Mouse (Mus musculus) hindlimb bud, embryonic 11.5 days (tissue): ENCODE measurements around the gene Lhfpl3.

Experiments
- DNase-seq: peaks from one replicate; pipeline ENCODE4 v3.0.0-alpha.2; 2012; ENCODE audit warnings: low read depth, low spot score; ENCODE audit errors: extremely low spot score

Lhfpl3 gene

DNA sequence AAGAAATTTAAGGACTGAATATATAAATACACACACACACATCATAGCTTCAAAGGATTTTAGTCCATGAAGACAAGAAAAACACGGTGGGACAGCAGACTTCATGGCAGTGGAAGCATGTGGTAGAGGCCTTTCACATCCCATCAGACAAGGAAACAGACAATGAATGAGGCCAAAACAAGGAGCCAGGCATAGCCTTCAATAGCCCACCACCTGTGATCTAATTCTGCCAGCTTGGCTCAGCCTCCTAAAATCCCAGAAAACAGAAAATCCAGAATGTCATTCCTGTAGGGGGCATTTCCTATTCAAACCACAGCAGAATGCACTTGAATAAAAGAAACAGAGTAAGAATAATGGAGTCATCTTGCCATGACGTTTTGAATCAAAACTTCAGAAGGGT lies 381.0 kb downstream of the Lhfpl3 start:
- DNase-seq: no peak

DNA sequence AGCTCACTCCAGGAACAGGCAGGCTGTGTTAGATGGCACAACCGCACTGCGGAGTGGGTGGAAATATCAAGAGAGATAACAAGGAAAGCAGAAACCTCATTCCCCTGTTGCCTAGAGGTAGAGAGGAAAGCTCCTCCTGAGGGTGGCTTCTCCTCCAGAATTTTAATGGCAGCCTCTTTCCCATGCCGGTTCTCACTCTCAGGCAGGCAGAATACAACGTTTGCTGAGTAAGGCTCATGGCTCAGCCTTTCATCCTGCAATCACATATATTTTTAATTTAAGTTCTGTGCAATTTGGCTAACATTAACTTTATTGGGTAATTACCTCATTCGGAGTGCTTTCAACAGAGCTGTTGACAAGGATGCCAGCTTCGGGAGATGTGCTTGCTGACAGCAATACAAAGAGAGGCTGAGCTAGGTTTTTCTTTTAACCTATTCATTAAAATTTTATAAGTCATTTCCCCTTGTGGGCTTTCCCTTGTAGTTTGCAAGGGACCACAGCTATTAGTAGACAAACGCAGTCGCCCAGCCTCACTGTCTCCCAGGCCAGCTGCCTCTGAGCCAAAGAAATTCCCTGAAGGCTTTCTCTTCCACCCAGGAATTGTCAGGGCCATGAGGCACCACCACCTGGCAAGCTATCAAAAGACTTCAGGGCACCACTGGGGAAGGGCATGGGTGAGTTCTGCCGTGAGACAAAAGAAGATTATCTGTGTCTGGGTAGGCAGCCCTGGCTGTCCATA lies 394.5 kb downstream of the Lhfpl3 start:
- no peak for DNase-seq

DNA sequence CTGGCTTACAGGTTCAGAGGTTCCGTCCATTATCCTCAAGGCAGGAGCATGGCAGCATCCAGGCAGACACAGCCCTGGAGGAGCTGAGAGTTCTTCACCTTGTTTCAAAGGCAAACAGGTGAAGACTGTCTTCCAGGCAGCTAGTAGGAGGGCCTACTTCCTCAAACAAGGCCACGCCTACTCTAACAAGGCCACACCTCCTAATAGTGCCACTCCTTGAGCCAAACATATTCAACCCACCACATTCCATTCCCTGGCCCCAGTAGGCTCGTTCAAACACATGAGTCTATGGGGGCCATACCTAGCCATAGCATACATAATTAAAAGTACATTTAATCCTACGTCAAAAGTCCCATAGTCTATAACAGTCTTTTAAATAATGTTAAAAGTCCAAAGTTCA lies 407.4 kb downstream of the Lhfpl3 start:
- DNase-seq: no peak

DNA sequence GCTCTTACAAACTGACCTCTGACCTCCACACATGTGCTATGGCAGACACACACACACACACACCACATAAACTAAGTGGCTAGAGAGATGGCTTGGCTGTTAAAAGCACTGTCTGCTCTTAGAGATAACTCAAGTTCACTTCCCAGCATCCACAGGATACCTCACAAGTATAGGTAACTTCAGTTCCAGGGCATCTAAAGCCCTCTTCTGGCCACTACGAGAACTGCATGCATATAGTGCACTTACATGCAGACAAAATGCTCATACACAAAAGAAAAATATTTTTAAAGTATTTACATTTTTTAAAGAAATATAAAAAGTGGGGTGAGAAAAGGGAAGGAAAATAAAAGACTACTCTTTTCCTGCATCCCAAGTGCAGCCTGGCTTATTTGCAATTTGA lies 408.6 kb downstream of the Lhfpl3 start:
- no peak for DNase-seq

DNA sequence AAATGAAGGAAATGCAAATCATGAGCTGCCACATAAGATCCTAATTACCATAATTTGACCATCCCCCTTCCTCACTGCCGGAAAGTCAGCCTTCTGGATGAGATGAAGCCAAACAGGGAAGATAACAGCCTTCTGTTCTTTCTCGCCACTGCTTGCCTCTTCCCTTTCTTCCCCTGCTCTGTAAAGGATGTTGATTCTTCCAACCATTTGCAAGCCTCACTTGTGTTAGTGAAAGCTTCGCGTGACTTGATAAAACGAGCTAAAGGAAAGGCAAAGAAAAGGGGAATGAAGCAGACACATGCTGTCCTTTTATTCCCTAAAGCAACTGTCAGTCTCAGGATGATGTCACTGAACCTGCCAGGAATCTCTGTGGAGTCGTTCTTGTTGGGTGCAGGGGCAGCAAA lies 420.1 kb downstream of the Lhfpl3 start:
- no peak for DNase-seq

DNA sequence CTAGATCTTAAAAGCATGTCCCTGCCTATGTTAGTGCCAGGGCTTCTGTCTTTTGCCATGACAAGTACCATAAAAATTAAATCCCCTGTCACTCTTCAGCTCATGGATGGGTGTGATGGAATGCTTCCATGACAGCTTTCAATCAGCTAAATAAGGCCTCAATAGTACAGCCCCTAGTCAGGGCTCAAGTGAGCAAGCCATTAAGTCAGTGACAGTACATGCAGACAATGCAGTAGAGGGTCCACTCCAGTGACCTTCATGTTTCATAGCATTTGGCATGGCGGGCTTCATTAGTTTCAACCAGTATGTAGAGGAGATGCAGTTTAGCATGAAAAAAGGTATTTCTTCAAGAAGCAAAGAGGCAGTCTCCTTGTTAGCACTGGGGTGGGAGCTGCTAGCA lies 420.8 kb downstream of the Lhfpl3 start:
- no peak for DNase-seq

DNA sequence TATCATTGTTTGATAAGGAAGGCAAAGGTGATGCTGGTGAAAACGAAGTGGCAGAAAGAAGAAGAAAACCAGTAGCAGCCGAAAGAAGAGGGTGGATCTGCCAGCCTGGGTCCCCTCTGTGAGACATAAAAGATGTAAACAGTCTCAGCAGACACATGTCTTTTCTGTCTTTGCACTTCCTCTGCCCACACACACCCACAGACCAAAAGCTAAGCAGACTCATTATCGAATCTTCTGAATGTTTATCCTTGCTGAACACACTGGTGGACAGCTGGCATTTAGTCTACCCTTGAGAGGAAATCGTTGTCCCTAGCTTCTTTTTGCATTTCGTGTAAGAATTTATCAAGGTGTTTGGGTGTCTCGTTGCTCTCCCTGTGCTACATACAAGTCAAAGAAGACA lies 443.8 kb downstream of the Lhfpl3 start:
- no peak for DNase-seq

DNA sequence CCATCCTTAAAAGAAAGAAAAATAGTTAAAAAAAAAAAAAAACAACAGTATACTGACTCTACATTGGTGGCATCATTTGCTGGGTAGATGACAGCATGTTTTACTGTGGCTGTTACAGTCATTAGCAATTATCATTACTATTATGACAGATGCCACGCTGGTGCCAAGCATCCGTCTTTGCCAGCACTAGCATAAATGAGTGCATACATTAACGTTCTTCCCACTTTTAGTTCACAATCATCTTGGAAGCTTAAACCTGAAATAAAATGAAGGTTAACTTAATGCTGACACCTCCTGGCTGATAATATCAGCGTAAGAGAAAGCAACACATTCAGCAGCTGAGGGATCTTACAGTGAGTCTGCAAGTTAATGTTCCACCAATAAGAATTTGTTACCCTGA lies 451.0 kb downstream of the Lhfpl3 start:
- no peak for DNase-seq

DNA sequence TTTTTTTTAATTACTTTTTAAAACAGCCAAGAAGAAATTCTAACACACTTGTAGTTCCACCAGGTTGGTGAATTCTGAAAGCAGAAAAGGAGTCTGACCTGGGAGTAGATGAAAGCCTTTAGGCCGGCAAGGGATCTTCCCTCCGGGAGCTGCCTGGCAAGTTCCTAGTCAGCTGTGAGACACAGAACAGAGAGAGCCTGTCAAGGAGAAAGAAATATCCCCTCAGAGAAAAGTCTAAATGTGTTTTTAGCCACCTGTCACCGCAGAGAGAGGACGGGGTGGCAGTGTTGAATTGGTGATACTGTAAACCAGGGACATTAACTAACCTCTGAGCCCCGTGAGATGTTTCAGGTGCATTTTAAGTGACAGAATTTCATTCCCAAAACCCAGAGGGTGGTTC lies 467.2 kb downstream of the Lhfpl3 start:
- DNase-seq: no peak

DNA sequence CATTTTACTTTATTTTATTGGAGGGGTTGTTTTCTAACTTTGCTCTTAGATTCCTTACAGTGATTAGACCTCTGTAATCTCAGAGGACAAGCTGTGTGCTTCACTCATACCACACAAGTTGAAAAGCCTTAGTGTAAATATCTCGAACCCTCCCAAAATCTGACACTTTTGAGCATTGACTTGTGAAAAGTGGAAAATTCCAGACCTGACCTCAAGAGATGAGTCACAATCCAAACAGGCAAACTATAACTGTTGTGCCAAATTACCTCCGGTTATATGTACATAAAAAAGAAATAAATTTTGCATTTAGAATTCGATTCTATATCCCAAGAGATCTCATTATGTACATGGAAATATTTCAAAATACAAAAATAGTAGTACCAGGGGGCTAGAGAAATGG lies 468.8 kb downstream of the Lhfpl3 start:
- no peak for DNase-seq

DNA sequence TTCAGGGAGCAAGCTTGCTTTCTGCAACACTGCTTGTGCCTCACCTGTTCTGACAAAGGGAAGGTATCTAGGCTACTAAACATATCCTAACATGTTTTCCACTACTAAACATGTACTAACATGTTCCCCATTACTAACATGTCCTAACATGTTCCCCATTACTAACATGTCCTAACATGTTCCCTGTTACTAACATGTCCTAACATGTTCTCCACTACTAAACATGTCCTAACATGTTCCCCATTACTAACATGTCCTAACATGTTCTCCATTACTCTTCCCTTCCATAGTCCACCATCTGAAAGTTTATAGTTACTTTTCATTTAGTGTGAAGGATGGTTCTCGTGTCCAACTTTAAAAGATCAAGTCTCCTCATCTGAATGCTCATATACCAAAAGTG lies 473.8 kb downstream of the Lhfpl3 start:
- no peak for DNase-seq

DNA sequence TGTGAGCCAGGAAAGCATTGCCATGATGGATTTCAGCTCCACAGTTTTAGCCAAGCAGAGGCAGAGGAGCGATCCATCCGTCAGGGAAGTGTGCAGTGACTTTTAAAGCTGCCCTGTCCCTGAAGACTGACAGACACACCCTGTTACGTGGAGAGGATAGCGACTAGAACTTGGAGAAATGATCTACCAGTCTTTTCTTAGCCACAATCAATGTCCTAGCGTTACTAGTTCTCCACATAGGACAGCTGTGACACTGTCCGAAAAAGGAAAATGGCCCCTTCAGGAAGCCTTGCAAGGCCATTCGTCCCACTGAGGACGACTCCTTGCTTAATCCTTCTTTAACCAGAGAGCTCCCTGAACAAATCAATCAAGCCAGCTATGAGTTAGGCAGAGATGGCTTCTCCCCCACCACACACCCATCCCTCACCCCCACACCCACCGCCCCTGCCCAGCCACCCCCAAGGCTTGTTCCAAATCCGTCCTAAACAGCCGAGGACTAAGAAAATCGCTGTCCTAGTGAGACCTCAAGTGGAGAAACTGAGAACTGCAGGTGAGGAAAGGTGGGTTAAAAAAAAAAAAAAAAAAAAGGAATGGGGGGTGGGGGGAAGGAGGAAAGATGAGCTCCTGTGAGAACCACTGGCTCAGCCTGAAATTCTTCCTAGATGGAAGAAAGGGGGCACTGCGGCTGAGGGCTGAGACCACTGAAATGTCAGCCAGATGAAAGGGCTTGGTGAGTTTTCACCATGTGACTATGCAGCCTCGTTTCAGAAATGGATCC lies 479.1 kb downstream of the Lhfpl3 start:
- peak; percentile 78 for DNase-seq

DNA sequence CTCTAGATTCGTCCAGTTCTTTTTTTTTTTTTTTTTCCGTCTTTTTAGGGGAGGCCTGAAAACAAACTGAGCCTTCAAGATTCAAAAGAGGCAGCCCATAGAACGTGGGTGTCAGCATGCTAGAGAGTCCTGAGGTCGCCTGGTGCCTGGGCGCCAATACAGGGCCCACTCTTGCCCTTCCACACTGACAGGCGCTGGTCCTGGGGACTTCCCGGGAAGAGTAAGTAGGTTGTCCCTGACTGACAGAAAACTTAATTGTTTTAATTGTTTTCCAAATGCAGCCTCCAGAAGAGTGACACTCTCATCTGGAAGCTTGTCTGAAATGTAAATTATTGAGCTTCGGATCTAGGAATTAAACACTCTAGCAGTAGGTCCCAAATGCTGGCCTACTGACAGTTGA lies 479.8 kb downstream of the Lhfpl3 start:
- no peak for DNase-seq

DNA sequence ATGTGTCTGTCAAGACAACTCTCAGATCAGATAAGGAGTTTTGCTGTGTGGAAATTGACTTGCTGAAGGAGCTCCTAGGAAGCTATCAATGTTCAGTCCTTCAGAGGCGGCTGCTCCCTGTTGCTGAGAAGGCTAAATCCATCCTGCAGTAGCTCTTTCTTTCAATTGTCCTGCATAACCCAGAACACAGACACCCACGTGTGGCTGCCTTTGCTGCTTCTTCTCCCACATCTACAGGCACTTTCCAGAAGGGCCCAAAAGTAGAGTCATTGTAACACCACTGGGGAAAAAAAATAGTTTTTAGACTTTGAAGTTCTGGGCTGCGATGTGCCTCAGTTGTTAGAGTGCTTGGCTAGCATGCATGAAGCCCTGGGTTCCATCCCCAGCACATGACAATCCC lies 480.9 kb downstream of the Lhfpl3 start:
- DNase-seq: no peak

DNA sequence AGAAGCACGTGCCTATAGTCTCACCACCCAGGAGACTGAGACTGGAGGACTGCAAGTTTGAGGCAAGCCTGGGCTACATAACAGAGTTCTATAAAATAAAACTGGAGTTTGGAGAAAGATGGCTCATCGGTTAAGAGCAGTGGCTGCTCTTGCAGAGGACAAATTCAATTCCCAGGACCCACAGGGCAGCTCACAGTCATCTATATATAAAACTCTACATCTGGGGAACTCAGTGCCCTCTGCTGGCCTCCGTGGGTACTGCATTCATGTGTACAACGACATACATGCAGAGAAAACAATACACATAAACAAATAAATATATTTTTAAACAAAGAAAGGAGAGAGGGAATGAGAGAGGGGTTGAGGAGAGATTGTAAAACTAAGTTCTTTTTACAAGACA lies 501.1 kb downstream of the Lhfpl3 start:
- DNase-seq: no peak

DNA sequence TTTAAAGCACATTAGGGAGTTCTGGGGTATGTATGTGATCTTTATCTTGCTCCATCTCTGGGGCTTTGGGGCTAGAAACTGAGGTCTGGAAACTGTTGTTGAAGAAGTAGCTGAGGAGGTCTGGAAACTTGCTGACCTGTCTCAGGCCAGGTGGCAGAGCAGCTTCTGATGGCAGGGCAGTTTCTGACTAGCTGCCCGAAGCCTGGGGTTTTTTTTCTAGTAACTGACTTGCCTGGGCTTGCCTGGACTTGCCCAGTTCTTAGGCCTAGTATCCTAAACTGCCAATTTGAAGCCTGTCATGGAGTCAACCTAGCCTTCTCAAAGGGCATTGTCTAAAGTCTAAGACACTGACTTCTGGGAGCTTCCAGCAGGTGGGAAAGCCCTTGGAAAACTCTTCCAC lies 501.9 kb downstream of the Lhfpl3 start:
- no peak for DNase-seq

DNA sequence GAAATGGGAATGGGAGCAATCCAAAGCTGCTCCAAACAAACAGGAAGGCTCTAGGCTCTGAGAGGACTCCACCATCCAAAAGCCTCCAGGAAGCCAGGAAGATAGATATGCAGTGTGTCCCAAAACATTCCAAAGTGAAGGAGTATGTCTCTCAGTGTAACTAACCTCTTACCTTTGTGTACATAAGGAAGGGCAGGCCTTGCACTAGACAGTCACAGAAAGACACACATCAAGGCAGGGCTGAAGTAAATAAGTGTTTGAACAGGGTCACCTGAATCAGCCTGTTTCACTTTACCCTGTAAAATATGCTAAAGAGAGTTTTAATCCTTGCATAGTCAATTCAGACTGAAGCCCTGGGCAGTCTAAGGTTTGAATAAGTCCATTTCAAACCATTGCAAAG lies 502.4 kb downstream of the Lhfpl3 start:
- no peak for DNase-seq

DNA sequence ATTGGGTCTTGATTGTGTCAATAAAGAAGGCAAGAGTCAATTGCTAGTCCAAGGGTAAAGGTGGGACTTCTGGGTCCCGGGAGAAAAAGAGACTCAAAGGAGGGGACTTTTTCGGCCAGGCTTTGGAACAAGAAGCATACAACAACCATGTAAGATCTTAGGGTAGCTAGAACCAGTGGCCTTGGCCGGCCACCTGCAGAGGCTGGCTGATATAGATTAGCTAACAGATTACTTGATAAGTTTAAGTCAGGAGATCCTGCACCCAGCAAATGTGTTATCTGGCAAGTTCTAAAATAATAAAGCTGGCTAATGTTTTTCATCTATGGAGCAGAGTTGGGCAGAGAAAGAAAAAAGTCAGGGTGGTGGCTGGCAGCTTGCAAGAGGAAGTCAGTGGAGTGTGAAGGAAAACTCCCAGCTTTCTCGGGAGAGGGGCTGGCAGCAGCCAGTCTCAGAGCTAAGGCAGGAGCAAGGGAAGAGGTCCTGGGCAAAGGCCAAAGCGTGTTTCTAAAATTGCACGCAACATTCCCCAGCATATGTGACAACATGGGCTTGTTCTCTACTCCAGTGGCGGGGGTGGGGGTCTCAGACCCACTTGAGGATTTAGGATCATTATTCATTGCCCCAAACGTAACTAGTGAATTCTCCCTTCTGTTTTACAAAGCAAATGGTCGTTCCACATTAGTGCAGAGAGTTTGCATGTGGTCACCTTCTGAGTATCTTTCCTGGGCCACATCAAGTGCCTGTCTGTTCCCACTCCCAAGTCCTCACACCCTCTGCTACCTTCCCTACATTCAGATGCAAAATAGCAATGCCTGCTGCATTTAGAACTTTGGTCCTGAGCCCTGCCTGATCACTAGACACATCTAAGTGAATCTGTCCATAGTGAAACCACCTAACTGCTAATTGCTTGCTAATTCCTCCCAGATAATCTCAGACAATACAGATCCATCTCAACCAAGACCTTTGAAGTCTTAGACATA lies 504.3 kb downstream of the Lhfpl3 start:
- no peak for DNase-seq

DNA sequence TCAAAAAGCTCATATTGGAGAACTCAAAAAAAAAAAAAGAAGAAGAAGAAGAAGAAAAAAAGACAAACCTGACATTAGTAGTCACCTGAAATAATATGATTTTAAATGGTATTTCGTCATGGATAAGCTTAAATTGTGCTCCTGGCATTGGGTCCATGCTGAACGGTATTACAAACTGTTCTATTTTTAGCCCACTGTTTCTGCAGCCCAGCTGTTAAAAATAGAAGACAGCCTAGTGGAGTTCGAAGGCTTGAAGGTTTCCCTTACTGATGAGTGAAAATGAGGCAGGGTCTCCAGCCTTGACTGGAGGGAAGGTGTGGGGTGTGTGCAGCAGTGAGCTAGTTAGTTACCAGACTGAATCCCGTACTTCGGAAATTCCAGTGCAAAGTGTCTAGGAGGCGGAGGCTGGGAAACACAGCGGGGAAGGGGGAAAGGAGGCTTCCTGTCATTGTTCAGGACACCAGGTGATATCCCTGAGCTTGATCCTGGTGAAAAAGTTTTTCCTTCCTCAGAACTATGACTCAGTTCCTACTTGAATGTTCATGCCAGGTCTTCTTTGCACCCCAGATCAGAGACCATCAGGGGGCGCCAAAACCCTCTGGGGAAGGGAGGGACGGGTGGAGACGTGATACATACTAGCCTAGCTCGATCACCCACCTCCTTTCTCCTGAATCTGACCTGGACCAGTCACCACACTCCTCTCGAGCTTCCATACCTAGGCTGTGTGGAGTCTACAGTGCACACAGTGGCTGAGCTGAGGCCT lies 505.8 kb downstream of the Lhfpl3 start:
- DNase-seq: no peak

DNA sequence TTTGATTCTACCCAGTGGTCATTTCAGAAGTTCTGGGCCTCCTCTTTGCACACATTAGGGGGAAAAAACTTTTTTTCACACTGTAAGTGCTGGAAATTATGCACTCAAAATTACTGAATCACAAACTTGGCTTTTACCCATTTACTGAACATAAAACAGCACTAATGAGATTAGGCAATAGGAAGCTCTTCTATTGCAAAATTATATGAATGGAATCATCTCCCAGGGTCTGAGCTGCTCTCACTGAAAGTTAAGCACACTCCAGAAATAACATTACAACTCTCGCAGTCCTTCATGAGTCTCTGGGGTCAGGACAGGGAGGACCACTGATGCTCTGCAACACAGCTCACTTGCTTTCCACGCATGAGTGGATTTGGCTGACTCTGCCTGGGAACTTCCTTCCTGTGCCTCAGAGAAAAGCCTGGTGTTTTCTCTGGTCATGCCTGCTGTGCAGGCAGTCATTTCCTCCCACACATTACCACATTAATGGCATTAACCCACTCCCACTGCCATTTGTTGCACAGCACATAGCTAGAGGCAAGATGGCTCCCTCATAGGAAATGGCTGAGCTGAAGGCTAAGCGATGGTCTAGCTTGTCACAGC lies 510.1 kb downstream of the Lhfpl3 start:
- no peak for DNase-seq
